Comparison of ENCODE assay signal across 19 mouse cellular contexts in the genomic region with DNA sequence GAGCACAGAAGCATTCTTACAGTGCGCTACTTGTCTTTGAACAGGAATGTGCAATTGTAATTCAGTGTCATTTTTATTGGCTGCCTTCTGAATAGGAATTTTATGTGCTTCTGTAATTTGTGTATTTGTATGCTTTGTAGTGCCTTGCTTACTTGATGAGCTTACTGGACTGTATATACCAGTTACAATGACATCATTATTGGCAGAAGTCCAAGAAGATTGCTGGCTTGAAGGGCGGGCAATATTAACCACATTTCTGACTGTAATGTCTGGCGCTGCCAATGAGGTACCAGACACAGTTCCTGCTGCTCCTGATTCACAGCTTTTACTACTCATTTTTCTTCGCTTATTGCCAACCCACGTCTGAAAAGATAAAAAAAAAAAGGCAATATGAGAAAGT. TPM values are rescaled to one million over a fixed set of nuclear protein-coding genes. Genes with fewer than 3 reads are reported as not detected.
DNase-seq lines count a peak whose midpoint lies in the region; ATAC-seq and TF ChIP-seq lines count a peak whose summit lies in the region.
"Had no signal": no experiment of that assay in that cellular context is flagged by ENCODE, and none has a peak within 500 bp of the region (broad histone marks: within the 10 kb centered on the region; RNA-seq: fewer than 3 reads in every experiment).

No protein-coding gene starts in this region.

- peak; percentile 8 for DNase-seq in cerebellum, adult 9-11 months
- DNase-seq in left cerebral cortex, postnatal 4 days = peak; percentile 1
- no peak for DNase-seq in left cerebral cortex, adult 8-10 months (ENCODE audit: low spot score in 2 of 2)
- peak; percentile 70 for DNase-seq in retina, postnatal 1 day
- no peak for DNase-seq in retina, embryonic 14.5 days (ENCODE audit: low spot score)
- DNase-seq in layer of hippocampus, adult 2 months (ENCODE audit: low spot score in 2 of 2) = no peak
- DNase-seq: adrenal gland, adult 2 months; cerebellum, postnatal 36 days; heart, adult 18-20 months; kidney, adult 11 months; kidney, postnatal 36 days; spleen, adult 18-20 months; thymus, postnatal 25 days had no signal

- intact Hi-C loops in left cerebral cortex, postnatal 4 days (cut with DNase I) = no loop called here

- no peak for ATAC-seq in cerebellum, adult (ENCODE audit: insufficient number of reproducible peaks, low FRiP score, low TSS enrichment)
- no peak for ATAC-seq in activated CD4-positive, CD25-positive, alpha-beta regulatory T cell, adult 4 months

- TF ChIP-seq CTCF in layer of hippocampus, adult 2 months (conservative IDR thresholded peaks at IDR 0.05) = no peak

- no peak overlapping the region for H3K4me3 ChIP-seq in layer of hippocampus, adult 2 months
- H3K4me3 ChIP-seq: embryonic facial prominence, embryonic 12.5 days; hindbrain, embryonic 12.5 days; lung, embryonic 15.5 days; midbrain, embryonic 12.5 days had no signal

- H3K27ac ChIP-seq in layer of hippocampus, adult 2 months = no peak overlapping the region
- H3K27ac ChIP-seq: embryonic facial prominence, embryonic 12.5 days; hindbrain, embryonic 12.5 days; lung, embryonic 15.5 days; midbrain, embryonic 12.5 days had no signal

RNA-seq across cellular contexts. Expression of gene Hdx, which starts 36.5 kb away (rescaled TPM):
- total RNA-seq in left cerebral cortex, postnatal 4 days (2021) = 1 to 10 TPM; 4.8 to 4.9 TPM
- total RNA-seq in left cerebral cortex, adult 8-10 months (2022) = 1 to 10 TPM; 3.9 to 4.4 (median 4.2) TPM
- total RNA-seq in layer of hippocampus, adult 2 months (2021) = 1 to 10 TPM; 3.6 to 3.7 TPM
- polyA plus RNA-seq in activated CD4-positive, CD25-positive, alpha-beta regulatory T cell, adult 4 months (2017; shearing (Covaris generic)) = not detected

Comparison
In these comparisons a context has a peak if more than half of its experiments do, and no peak if none do; other contexts are left out.
1. DNase-seq: peak in cerebellum, adult 9-11 months (single experiment), left cerebral cortex, postnatal 4 days (single experiment) and retina, postnatal 1 day (single experiment); none in left cerebral cortex, adult 8-10 months (0 of 2), retina, embryonic 14.5 days (single experiment) and layer of hippocampus, adult 2 months (0 of 2).